ENCODE assay signal across 19 mouse cellular contexts in genomic region chr7:114731175-114731574, GRCm38 (mm10). TPM values are rescaled to one million over a fixed set of nuclear protein-coding genes. Genes with fewer than 3 reads are reported as not detected.
DNase-seq lines count a peak whose midpoint lies in the region; TF ChIP-seq lines count a peak whose summit lies in the region.
"Had no signal": no experiment of that assay in that cellular context is flagged by ENCODE, and none has a peak within 500 bp of the region (broad histone marks: within the 10 kb centered on the region; RNA-seq: fewer than 3 reads in every experiment).

No protein-coding gene starts in this region.

- DNase-seq in heart, embryonic 10.5 days (ENCODE audit: low spot score): peak; percentile 27
- DNase-seq in heart, postnatal 25 days (ENCODE audit: low spot score): no peak
- peak; percentile 18 for DNase-seq in adrenal gland, adult 8-10 months
- DNase-seq in adrenal gland, postnatal 10 days: peak; percentile 66
- DNase-seq in brain, embryonic 14.5 days (ENCODE audit: low read depth): peak; percentile 14
- no peak for DNase-seq in kidney, adult 18-20 months
- no peak for DNase-seq in retina, postnatal 1 day
- DNase-seq in thymus, adult 2 months: no peak
- DNase-seq: cerebellum, adult 11-12 months; cerebellum, adult 9-10 months; cerebellum, postnatal 25 days; gastrocnemius, postnatal 14 days had no signal

- no peak for TF ChIP-seq CTCF in brain, embryonic 14.5 days (IDR thresholded peaks at IDR 0.05; ENCODE audit: borderline replicate concordance, extremely low read depth, insufficient read depth, insufficient read length)
- no peak for TF ChIP-seq CTCF in thymus, adult 2 months (IDR thresholded peaks at IDR 0.05; ENCODE audit: borderline replicate concordance, control insufficient read depth, extremely low read depth, insufficient read depth, low read length, poor library complexity)

- no peaks in the 10 kb centered on the region for H3K4me1 ChIP-seq in heart, embryonic 10.5 days
- H3K4me1 ChIP-seq in thymus, adult 2 months (replicated peaks; ENCODE audit: control insufficient read depth, insufficient read depth, low read length): no peaks in the 10 kb centered on the region
- H3K4me1 ChIP-seq: embryonic facial prominence, embryonic 13.5 days; forebrain, embryonic 12.5 days; heart, embryonic 13.5 days; hindbrain, embryonic 13.5 days had no signal

- no peaks in the 10 kb centered on the region for H3K27me3 ChIP-seq in heart, embryonic 10.5 days (ENCODE audit: insufficient read depth, poor library complexity, severe bottlenecking)
- H3K27me3 ChIP-seq in thymus, adult 2 months (ENCODE audit: control insufficient read depth, insufficient read depth, low read length): no peaks in the 10 kb centered on the region
- H3K27me3 ChIP-seq: embryonic facial prominence, embryonic 13.5 days; forebrain, embryonic 12.5 days; heart, embryonic 13.5 days; hindbrain, embryonic 13.5 days had no signal

- 81% methylated on average over 6 of the region's 6 CpGs for WGBS in heart, embryonic 10.5 days
- WGBS in thymus, adult 2 months: 83% methylated on average over 6 of the region's 6 CpGs

- intact Hi-C loops in heart, postnatal 25 days (cut with DNase I): no loop called here

- TF ChIP-seq POLR2A in brain, embryonic 14.5 days (IDR thresholded peaks at IDR 0.05; ENCODE audit: borderline replicate concordance, extremely low read depth, insufficient read depth, insufficient read length, poor library complexity, severe bottlenecking): no peak
- TF ChIP-seq POLR2A in thymus, adult 2 months (IDR thresholded peaks at IDR 0.05; ENCODE audit: control insufficient read depth, extremely low read depth, insufficient read depth, low read length, poor library complexity): no peak

- H3K27ac ChIP-seq in heart, embryonic 10.5 days: no peak overlapping the region
- H3K27ac ChIP-seq in thymus, adult 2 months (ENCODE audit: control insufficient read depth, insufficient read depth, low read length): no peak overlapping the region
- H3K27ac ChIP-seq: embryonic facial prominence, embryonic 13.5 days; forebrain, embryonic 12.5 days; heart, embryonic 13.5 days; hindbrain, embryonic 13.5 days; hindbrain, postnatal 0 days had no signal

- H3K4me3 ChIP-seq in heart, embryonic 10.5 days: no peak overlapping the region
- H3K4me3 ChIP-seq in thymus, adult 2 months (ENCODE audit: control insufficient read depth, insufficient read depth, low read length): no peak overlapping the region
- H3K4me3 ChIP-seq: embryonic facial prominence, embryonic 13.5 days; forebrain, embryonic 12.5 days; heart, embryonic 13.5 days; hindbrain, embryonic 13.5 days had no signal

- H3K9me3 ChIP-seq in heart, embryonic 10.5 days: no peaks in the 10 kb centered on the region
- H3K9me3 ChIP-seq: embryonic facial prominence, embryonic 13.5 days; forebrain, embryonic 12.5 days; heart, embryonic 13.5 days; hindbrain, embryonic 13.5 days had no signal

- H3K36me3 ChIP-seq in heart, embryonic 10.5 days: no peaks in the 10 kb centered on the region
- no peaks in the 10 kb centered on the region for H3K36me3 ChIP-seq in thymus, adult 2 months (ENCODE audit: control insufficient read depth, insufficient read depth, low read length)
- H3K36me3 ChIP-seq: embryonic facial prominence, embryonic 13.5 days; forebrain, embryonic 12.5 days; heart, embryonic 13.5 days; hindbrain, embryonic 13.5 days had no signal

RNA-seq across cellular contexts. Expression of gene Insc, which starts 12.3 kb away (rescaled TPM):
- 0.79 and 1.5 TPM in 2 replicates for polyA plus RNA-seq in heart, embryonic 10.5 days (2016; fragmentation: Nextera tagmentation; extraction: Ambion mirVana)
- total RNA-seq in heart, postnatal 25 days (2021): 1 to 10 TPM; 1.3 to 1.4 TPM
- total RNA-seq in adrenal gland, adult 8-10 months (2022): 1 to 10 TPM in 3 of 4 experiments, under 1 TPM in 1; 0.81 to 2.5 (median 1.3) TPM
- total RNA-seq in adrenal gland, postnatal 10 days (2021): 1 to 10 TPM; 3.7 to 8.1 TPM
- polyA plus RNA-seq in brain, embryonic 14.5 days (2012; rRNA removed): 1.2 and 2.3 TPM in 2 replicates
- 0.26 and 0.55 TPM in 2 replicates for polyA plus RNA-seq in thymus, adult 2 months (2012; rRNA removed)
- total RNA-seq: hematopoietic stem cell, adult 5-6 weeks had no signal

RNA-seq across cellular contexts. Expression of gene Calcb, which starts 12.7 kb away (rescaled TPM):
- not detected in 2 replicates for polyA plus RNA-seq in heart, embryonic 10.5 days (2016; fragmentation: Nextera tagmentation; extraction: Ambion mirVana)
- 1 to 10 TPM in 1 of 2 experiments, under 1 TPM in 1; 0.84 to 1.0 TPM for total RNA-seq in heart, postnatal 25 days (2021)
- under 1 TPM in 1 of 4 experiments, not detected in 3; 0.35 TPM for total RNA-seq in adrenal gland, adult 8-10 months (2022)
- total RNA-seq in adrenal gland, postnatal 10 days (2021): not detected
- polyA plus RNA-seq in brain, embryonic 14.5 days (2012; rRNA removed): 0.33 and 0.77 TPM in 2 replicates
- 10.0 and 10.3 TPM in 2 replicates for polyA plus RNA-seq in thymus, adult 2 months (2012; rRNA removed)
- total RNA-seq: gastrocnemius, postnatal 14 days; hematopoietic stem cell, adult 5-6 weeks had no signal
- polyA plus RNA-seq: forebrain, embryonic 16.5 days; heart, embryonic 13.5 days had no signal

Comparison
In these comparisons a context has a peak if more than half of its experiments do, and no peak if none do; other contexts are left out.
1. DNase-seq: peak in heart, embryonic 10.5 days (single experiment), adrenal gland, adult 8-10 months (single experiment), adrenal gland, postnatal 10 days (single experiment) and brain, embryonic 14.5 days (single experiment); none in heart, postnatal 25 days (single experiment), kidney, adult 18-20 months (single experiment), retina, postnatal 1 day (single experiment) and thymus, adult 2 months (single experiment).